Mouse (Mus musculus) cerebellum, postnatal 14 days (tissue): Measurements from ENCODE around the gene Gm21488.
"Not testable (repeated sequence)": the region's sequence is repeated elsewhere in the genome, so short reads cannot be mapped to it uniquely, and the experiment has no call there.

Source experiments
- DNase-seq, 2 experiments: peaks; one replicate each; pipeline ENCODE4 v3.0.0; 2021; ENCODE audit warnings: mixed read lengths in 2 of 2

Gm21488 gene

DNA sequence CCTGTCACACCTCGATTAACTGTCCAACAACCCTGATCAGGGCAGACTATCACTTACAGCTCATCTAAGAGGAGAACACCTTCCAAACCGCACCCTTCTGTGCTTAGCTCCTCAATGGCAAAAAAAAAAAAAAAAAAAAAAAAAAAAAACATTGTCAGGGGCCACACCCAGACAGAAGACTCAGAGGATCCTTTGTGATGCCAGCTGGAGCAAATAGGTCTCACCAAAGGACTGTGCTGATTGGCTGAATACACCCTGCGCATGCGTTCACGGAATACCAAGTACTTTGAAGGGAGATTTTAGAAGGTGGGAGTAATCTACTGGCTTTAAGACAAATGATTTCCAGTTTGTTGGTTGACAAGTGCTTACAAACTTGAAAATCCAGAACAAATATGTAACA lies at the start of gene Gm21488:
Gene Gm21488, minus strand, starts transcription at position 101 of the 400 bp plus-strand sequence.
- DNase-seq = not testable (repeated sequence)
